29 mouse cellular contexts compared by ENCODE assay signal in genomic region chr12:109922111-109922510, GRCm38 (mm10).
DNase-seq lines count a peak whose midpoint lies in the region; ATAC-seq and TF ChIP-seq lines count a peak whose summit lies in the region.
"Had no signal": no experiment of that assay in that cellular context is flagged by ENCODE, and none has a peak within 500 bp of the region (broad histone marks: within the 10 kb centered on the region; RNA-seq: fewer than 3 reads in every experiment).

No protein-coding gene starts in this region.

- H3K9me3 ChIP-seq in neural tube, embryonic 11.5 days (ENCODE audit: control insufficient read depth, low read length), result no peaks in the 10 kb centered on the region
- no peaks in the 10 kb centered on the region for H3K9me3 ChIP-seq in limb, embryonic 12.5 days
- no peaks in the 10 kb centered on the region for H3K9me3 ChIP-seq in kidney, embryonic 14.5 days (ENCODE audit: control insufficient read depth, low read length)
- H3K9me3 ChIP-seq: forebrain, embryonic 12.5 days; heart, embryonic 13.5 days; intestine, embryonic 15.5 days; liver, embryonic 15.5 days; lung, embryonic 15.5 days had no signal

- no peak for TF ChIP-seq POLR2A in brain, embryonic 14.5 days (IDR thresholded peaks at IDR 0.05; ENCODE audit: borderline replicate concordance, extremely low read depth, insufficient read depth, insufficient read length, poor library complexity, severe bottlenecking)

- no peak overlapping the region for H3K4me2 ChIP-seq in neural tube, embryonic 11.5 days (ENCODE audit: low read depth)
- H3K4me2 ChIP-seq in limb, embryonic 12.5 days, result no peak overlapping the region
- H3K4me2 ChIP-seq in kidney, embryonic 14.5 days (replicated peaks; ENCODE audit: low read depth, low read length), result no peak overlapping the region
- H3K4me2 ChIP-seq: forebrain, embryonic 12.5 days; heart, embryonic 13.5 days; intestine, embryonic 15.5 days; liver, embryonic 15.5 days; lung, embryonic 15.5 days; midbrain, embryonic 11.5 days had no signal

- H3K36me3 ChIP-seq in neural tube, embryonic 11.5 days (ENCODE audit: control insufficient read depth, insufficient read depth, low read length), result no peaks in the 10 kb centered on the region
- H3K36me3 ChIP-seq in limb, embryonic 12.5 days, result no peaks in the 10 kb centered on the region
- H3K36me3 ChIP-seq in kidney, embryonic 14.5 days (ENCODE audit: control insufficient read depth, insufficient read depth, low read length), result no peaks in the 10 kb centered on the region
- H3K36me3 ChIP-seq: forebrain, embryonic 12.5 days; heart, embryonic 13.5 days; intestine, embryonic 15.5 days; liver, embryonic 15.5 days; lung, embryonic 15.5 days had no signal

- peak; percentile 11 to 50 for DNase-seq in adrenal gland, adult (ENCODE audit: inconsistent age in 2 of 2, low spot score in 1 of 2)
- DNase-seq in adrenal gland, postnatal 14 days, result no peak
- peak; percentile 8 for DNase-seq in neural tube, embryonic 11.5 days (ENCODE audit: low spot score)
- no peak for DNase-seq in neural tube, embryonic 10.5 days (ENCODE audit: extremely low spot score, low spot score)
- DNase-seq in brain, embryonic 14.5 days (ENCODE audit: low read depth), result peak; percentile 43
- no peak for DNase-seq in retina, postnatal 1 day
- DNase-seq: adrenal gland, postnatal 10 days; cerebellum, adult 11-12 months; cerebellum, adult 9-11 months; gastrocnemius, adult 2 months; gastrocnemius, postnatal 36 days; heart, adult 2 months; heart, postnatal 10 days; kidney, adult 2 months; kidney, postnatal 4 days; right cerebral cortex, postnatal 14 days; thymus, postnatal 4 days had no signal

- ATAC-seq in neural tube, embryonic 11.5 days (ENCODE audit: insufficient read depth, low FRiP score, low TSS enrichment), result no peak
- ATAC-seq in limb, embryonic 12.5 days (ENCODE audit: insufficient number of reproducible peaks, insufficient read depth, low FRiP score, low TSS enrichment, low read depth), result peak; percentile 56; the same call in 1 of the 2 replicates
- no peak for ATAC-seq in kidney, embryonic 14.5 days (ENCODE audit: low FRiP score, low TSS enrichment)
- ATAC-seq: hindbrain, embryonic 16.5 days; intestine, embryonic 15.5 days had no signal

- no peak overlapping the region for H3K9ac ChIP-seq in neural tube, embryonic 11.5 days (ENCODE audit: low read length)
- no peak overlapping the region for H3K9ac ChIP-seq in limb, embryonic 12.5 days (replicated peaks)
- no peak overlapping the region for H3K9ac ChIP-seq in kidney, embryonic 14.5 days (ENCODE audit: low read depth, low read length)
- H3K9ac ChIP-seq: forebrain, embryonic 12.5 days; heart, embryonic 13.5 days; intestine, embryonic 15.5 days; liver, embryonic 15.5 days; lung, embryonic 15.5 days had no signal

- no peaks in the 10 kb centered on the region for H3K4me1 ChIP-seq in neural tube, embryonic 11.5 days (ENCODE audit: control insufficient read depth, insufficient read depth, low read length)
- H3K4me1 ChIP-seq in limb, embryonic 12.5 days (replicated peaks), result peaks cover 38% of the 10 kb centered on the region
- H3K4me1 ChIP-seq in kidney, embryonic 14.5 days (ENCODE audit: control insufficient read depth, insufficient read depth, low read length), result no peaks in the 10 kb centered on the region
- H3K4me1 ChIP-seq: heart, embryonic 13.5 days; intestine, embryonic 15.5 days; liver, embryonic 15.5 days; lung, embryonic 15.5 days had no signal

- WGBS in neural tube, embryonic 11.5 days, result 74% methylated on average over 10 of the region's 10 CpGs
- 24% methylated on average over 10 of the region's 10 CpGs for WGBS in limb, embryonic 12.5 days
- WGBS in kidney, embryonic 14.5 days, result 70% methylated on average over 10 of the region's 10 CpGs

- H3K27me3 ChIP-seq in neural tube, embryonic 11.5 days (ENCODE audit: control insufficient read depth, insufficient read depth, low read length), result no peaks in the 10 kb centered on the region
- peaks cover 5% of the 10 kb centered on the region; the same call in 1 of the 2 replicates for H3K27me3 ChIP-seq in limb, embryonic 12.5 days
- no peaks in the 10 kb centered on the region for H3K27me3 ChIP-seq in kidney, embryonic 14.5 days (ENCODE audit: control insufficient read depth, insufficient read depth, low read length)
- H3K27me3 ChIP-seq: intestine, embryonic 15.5 days; liver, embryonic 15.5 days; lung, embryonic 15.5 days had no signal

- H3K27ac ChIP-seq in neural tube, embryonic 11.5 days (ENCODE audit: low read depth, low read length), result no peak overlapping the region
- H3K27ac ChIP-seq in limb, embryonic 12.5 days, result peak overlapping the region; percentile 24; the same call in 1 of the 2 replicates
- no peak overlapping the region for H3K27ac ChIP-seq in kidney, embryonic 14.5 days (ENCODE audit: low read depth, low read length)
- H3K27ac ChIP-seq: forebrain, embryonic 12.5 days; gastrocnemius, adult 2 months; heart, adult 2 months; heart, embryonic 13.5 days; intestine, embryonic 15.5 days; kidney, postnatal 0 days; liver, embryonic 15.5 days; lung, embryonic 15.5 days had no signal

- no peak overlapping the region for H3K4me3 ChIP-seq in neural tube, embryonic 11.5 days (ENCODE audit: low read depth, low read length)
- H3K4me3 ChIP-seq in limb, embryonic 12.5 days (replicated peaks), result no peak overlapping the region
- no peak overlapping the region for H3K4me3 ChIP-seq in kidney, embryonic 14.5 days (ENCODE audit: low read length)
- H3K4me3 ChIP-seq: erythroblast, embryonic 14.5 days; forebrain, embryonic 12.5 days; gastrocnemius, adult 2 months; heart, adult 2 months; heart, embryonic 13.5 days; intestine, embryonic 15.5 days; liver, embryonic 15.5 days; lung, embryonic 15.5 days; myocyte had no signal

- no peak for TF ChIP-seq CTCF in brain, embryonic 14.5 days (IDR thresholded peaks at IDR 0.05; ENCODE audit: borderline replicate concordance, extremely low read depth, insufficient read depth, insufficient read length)

Comparison
In these comparisons a context has a peak if more than half of its experiments do, and no peak if none do; other contexts are left out.
1. DNase-seq: peak in adrenal gland, adult (2 of 2), neural tube, embryonic 11.5 days (single experiment) and brain, embryonic 14.5 days (single experiment); none in adrenal gland, postnatal 14 days (single experiment), neural tube, embryonic 10.5 days (single experiment) and retina, postnatal 1 day (single experiment).